Mouse (Mus musculus) G1E (cell line): ENCODE results near the gene Klhdc8a. TPM values are rescaled to one million over a fixed set of nuclear protein-coding genes. Genes with fewer than 3 reads are reported as not detected.

Source experiments
- ATAC-seq: 2 replicates; pipeline ENCODE4 v1.8.0; 2016; ENCODE audit warnings: mild to moderate bottlenecking; ENCODE audit not compliant: insufficient number of reproducible peaks, poor library complexity, low FRiP score, severe bottlenecking; ENCODE audit errors: extremely low read depth
- DNase-seq: peaks from one replicate; pipeline ENCODE4 v3.0.0; 2012; ENCODE audit warnings: low spot score
- H3K27me3 ChIP-seq: 2 replicates; pipeline ENCODE4 v1.6.1; 2012; ENCODE audit warnings: mild to moderate bottlenecking, low read length, inconsistent platforms; ENCODE audit not compliant: insufficient read depth
- H3K36me3 ChIP-seq: replicated peaks from 2 replicates; pipeline ENCODE3; 2012; ENCODE audit warnings: mild to moderate bottlenecking, inconsistent platforms
- H3K4me1 ChIP-seq: 2 replicates; pipeline ENCODE4 v1.6.1; 2012; ENCODE audit warnings: low read depth, low read length, inconsistent platforms, mixed read lengths; ENCODE audit not compliant: insufficient read depth
- H3K4me3 ChIP-seq: 2 replicates; pipeline ENCODE4 v1.5.1; 2012; ENCODE audit warnings: low read depth, mild to moderate bottlenecking, inconsistent platforms, low read length, moderate library complexity, mixed read lengths
- H3K9me3 ChIP-seq: replicated peaks from 2 replicates; pipeline ENCODE4 v1.6.1; 2012; ENCODE audit warnings: inconsistent platforms
- CTCF ChIP-seq: IDR thresholded peaks from 2 replicates; pipeline ENCODE4 v1.5.1; 2012; ENCODE audit warnings: low read depth, low read length, inconsistent platforms, mixed read lengths
- GATA1 ChIP-seq: IDR thresholded peaks from 2 replicates; pipeline ENCODE4 v1.6.1; 2012; ENCODE audit warnings: borderline replicate concordance, low read length, inconsistent platforms, mixed read lengths
- GATA2 ChIP-seq: IDR thresholded peaks from 2 replicates; pipeline ENCODE4 v1.6.1; 2012; ENCODE audit warnings: low read depth, low read length, inconsistent platforms, borderline replicate concordance
- POLR2AphosphoS5 ChIP-seq: IDR thresholded peaks from 2 replicates; pipeline ENCODE4 v1.6.1; 2012; ENCODE audit warnings: low read depth, low read length, inconsistent platforms; ENCODE audit not compliant: insufficient replicate concordance
- TAL1 ChIP-seq: conservative IDR thresholded peaks from 2 replicates; pipeline ENCODE4 v1.6.1; 2012; ENCODE audit warnings: low read depth, low read length, inconsistent platforms, mixed read lengths
- polyA plus RNA-seq: library from polyadenylated mRNA; stranded (reverse); fragments of >175 nt; gene quantifications from 2 replicates; pipeline ENCODE4 v1.2.3, GENCODE M21; 2012
- total RNA-seq, 2 experiments: library from RNA; stranded (forward) in 1 of 2; stranded (reverse) in 1 of 2; fragments of 200-1000 nt in 1 of 2; fragments of >200 nt in 1 of 2; fragmentation: Nextera tagmentation in 1 of 2; gene quantifications; 2 replicates each; pipeline ENCODE4 v1.2.3; 2014 to 2017

Gene Klhdc8a
- total and polyA plus RNA-seq, 3 experiments = 0.11 TPM; not detected in 2

DNA sequence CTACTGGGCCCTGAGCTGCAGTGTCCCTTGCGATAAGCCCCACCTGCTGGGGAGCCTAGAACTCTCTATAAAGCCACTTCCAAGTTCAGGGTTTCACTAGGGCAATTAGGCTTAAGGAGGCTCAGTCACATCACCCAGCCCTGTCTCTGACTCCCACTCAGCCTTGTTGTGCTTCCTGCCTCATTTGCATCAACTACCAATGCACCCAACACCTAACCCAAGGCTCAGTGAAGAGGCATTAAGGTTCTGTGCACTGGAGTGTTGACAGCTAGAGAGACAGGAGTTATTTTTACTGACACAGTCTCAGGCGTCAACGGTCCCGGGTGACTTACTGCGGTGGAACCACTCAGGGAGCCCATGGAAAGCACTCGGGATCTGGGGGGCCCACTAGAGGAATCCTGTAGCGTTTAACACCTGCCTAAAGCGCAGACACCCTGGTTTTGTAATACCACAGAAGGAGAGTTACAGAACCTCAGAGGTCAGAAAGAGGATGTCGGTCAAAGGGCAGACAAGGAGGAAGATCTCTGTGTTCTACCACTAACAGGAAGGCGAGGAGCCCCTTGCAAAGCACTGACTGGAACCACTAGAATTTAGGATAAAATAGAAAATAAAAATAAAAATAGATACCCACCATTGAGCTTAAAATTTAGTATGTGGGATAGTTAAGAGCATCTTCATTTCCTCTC is 12.9 kb downstream of the Klhdc8a start:
- no peak for ATAC-seq
- peaks cover 20% of the 10 kb centered on the region for H3K4me1 ChIP-seq
- H3K4me3 ChIP-seq = no peak overlapping the region
- TF ChIP-seq GATA2 (no peak), CTCF (no peak), TAL1 (no peak), POLR2AphosphoS5 (no peak), GATA1 (no peak)
- no peak for DNase-seq
- no peaks in the 10 kb centered on the region for H3K36me3 ChIP-seq
- no peaks in the 10 kb centered on the region for H3K9me3 ChIP-seq
- H3K27me3 ChIP-seq = peaks cover 72% of the 10 kb centered on the region

DNA sequence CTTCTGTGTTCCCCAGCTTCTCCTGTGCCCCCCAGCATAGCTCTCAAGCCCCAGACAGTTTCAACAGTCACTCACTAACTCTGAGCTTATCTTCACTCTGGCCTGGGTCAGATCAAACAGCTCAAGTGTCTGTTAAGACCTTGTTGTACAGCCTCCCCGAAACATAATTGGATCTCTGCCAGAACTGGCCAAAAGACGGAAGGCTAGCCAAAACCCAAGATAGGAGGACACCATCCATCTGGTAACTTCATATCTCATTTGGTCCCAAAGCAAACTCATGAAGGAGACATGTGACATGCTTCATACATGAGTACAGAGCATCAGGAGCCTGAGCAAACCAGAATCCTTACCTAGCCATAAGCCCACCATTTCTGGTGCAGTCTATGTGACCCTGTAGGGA is 13.6 kb downstream of the Klhdc8a start:
- Histone ChIP-seq H3K9me3 (no peaks in the 10 kb centered on the region), H3K4me3 (no peak overlapping the region), H3K27me3 (peaks cover 72% of the 10 kb centered on the region), H3K36me3 (no peaks in the 10 kb centered on the region), H3K4me1 (peaks cover 20% of the 10 kb centered on the region)
- TF ChIP-seq TAL1 (no peak), CTCF (no peak), GATA1 (no peak), GATA2 (no peak), POLR2AphosphoS5 (no peak)
- no peak for DNase-seq
- no peak for ATAC-seq

DNA sequence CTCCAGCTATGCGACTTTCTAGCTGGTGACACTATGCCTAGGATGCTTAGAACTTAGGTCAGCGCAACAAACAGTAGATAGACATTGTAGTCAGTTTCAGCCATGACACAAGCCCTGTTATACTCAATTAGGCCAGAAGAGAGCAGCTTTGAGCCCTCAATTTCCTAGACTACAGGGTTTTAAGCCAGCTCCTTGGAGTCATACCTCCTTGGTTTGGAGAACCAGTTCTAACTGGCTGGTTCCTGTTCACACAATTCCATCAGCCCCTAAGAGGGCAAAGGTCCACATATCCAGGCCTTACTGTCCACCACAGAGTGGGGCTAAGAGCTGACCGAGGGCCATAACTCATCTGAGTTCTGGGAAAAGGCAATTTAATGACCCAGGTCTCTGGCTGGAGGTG is 14.3 kb downstream of the Klhdc8a start:
- peaks cover 20% of the 10 kb centered on the region for H3K4me1 ChIP-seq
- no peaks in the 10 kb centered on the region for H3K36me3 ChIP-seq
- H3K27me3 ChIP-seq = peaks cover 65% of the 10 kb centered on the region
- ATAC-seq (peak; percentile 40; the same call in 1 of the 2 replicates), DNase-seq (peak; percentile 72)
- no peak for TF ChIP-seq GATA2
- TF ChIP-seq CTCF = peak; percentile 64
- no peaks in the 10 kb centered on the region for H3K9me3 ChIP-seq
- H3K4me3 ChIP-seq = no peak overlapping the region

DNA sequence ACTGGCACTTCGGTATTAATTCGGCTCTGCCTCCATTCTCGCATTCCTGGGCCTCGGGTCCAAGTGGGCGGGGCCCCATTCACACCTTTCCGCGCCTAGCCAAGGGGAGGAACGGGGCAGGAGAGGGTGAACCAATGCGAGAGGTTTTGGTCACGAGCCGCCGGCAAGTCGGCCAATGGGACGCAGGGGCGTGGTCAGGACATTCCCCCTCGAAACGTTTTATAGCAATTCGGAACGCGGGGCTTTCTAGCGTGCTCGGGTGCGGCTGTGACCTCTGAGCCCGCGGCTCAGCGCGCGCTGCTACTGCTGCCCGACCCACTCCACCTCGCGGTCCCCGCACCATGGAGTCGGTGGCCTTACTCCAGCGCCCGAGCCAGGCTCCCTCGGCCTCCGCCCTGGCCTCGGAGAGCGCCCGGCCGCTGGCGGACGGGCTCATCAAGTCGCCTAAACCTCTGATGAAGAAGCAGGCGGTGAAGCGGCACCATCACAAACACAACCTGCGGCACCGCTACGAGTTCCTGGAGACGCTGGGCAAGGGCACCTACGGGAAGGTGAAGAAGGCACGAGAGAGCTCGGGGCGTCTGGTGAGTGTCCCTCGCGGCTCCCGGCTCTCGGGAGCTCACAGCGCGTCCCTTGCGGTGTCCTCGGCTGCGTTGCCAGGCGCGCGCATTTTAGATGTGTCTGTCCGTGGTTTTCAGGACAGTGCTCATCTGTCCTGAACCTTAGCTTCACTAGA is 17.6 kb downstream of the Klhdc8a start, which contains the start of gene Nuak2:
Nuak2 (plus strand) TSS at position 238 of the 736 bp plus-strand sequence.
- Histone ChIP-seq H3K4me3 (no peak within 1 kb of the TSS), H3K27me3 (peaks cover 60% of the 10 kb centered on the region), H3K9me3 (no peaks in the 10 kb centered on the region), H3K36me3 (no peaks in the 10 kb centered on the region), H3K4me1 (peaks cover 29% of the 10 kb centered on the region)
- no peak for TF ChIP-seq TAL1
- no peak for TF ChIP-seq POLR2AphosphoS5
- TF ChIP-seq CTCF = no peak
- no peak for TF ChIP-seq GATA2
- TF ChIP-seq GATA1 = no peak
- ATAC-seq = no peak
- DNase-seq = no peak

DNA sequence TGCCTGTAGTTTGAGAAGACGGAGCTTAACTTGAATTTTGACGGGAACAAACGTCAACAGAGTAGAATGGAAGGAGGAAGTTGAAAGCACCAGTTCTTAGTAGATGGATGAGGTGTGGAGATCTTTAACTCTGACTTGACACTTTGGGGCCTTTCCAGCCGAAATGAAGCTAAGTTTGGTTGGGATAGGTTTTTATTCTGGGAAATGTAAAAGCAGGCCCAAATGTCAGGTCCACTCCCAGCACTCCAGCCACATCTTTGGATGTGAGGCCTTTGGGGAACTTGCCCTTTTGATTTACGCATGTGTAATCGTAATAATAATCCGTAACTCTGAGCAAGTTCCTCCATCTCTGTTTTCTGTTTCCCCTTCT is 18.2 kb downstream of the Klhdc8a start:
- TF ChIP-seq POLR2AphosphoS5 = no peak
- peaks cover 25% of the 10 kb centered on the region for H3K4me1 ChIP-seq
- H3K27me3 ChIP-seq = peaks cover 56% of the 10 kb centered on the region
- H3K9me3 ChIP-seq = no peaks in the 10 kb centered on the region
- DNase-seq (no peak), ATAC-seq (no peak)
- no peak overlapping the region for H3K4me3 ChIP-seq
- H3K36me3 ChIP-seq = no peaks in the 10 kb centered on the region

DNA sequence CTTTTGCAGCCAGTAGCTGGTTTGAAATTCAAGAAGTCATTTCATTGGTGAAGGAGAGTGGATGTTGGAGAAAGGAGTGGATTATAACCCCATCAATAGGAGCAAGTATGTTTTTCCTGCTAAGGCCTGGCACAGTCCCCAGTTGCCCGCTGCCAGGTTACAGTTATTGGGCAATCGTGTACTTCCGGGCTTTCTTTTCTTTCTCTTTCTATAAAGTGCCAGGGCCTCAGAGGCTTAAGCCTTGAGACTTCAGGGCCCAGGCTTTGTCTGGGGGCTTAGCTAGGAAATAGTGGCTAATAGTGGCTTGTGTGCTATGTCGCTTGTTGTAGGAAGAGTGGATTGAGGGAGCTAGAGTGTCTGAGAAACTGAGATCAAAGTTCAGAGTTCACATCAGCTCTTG is 19.0 kb downstream of the Klhdc8a start:
- Histone ChIP-seq H3K36me3 (no peaks in the 10 kb centered on the region), H3K9me3 (no peaks in the 10 kb centered on the region), H3K27me3 (peaks cover 49% of the 10 kb centered on the region), H3K4me3 (no peak overlapping the region), H3K4me1 (peaks cover 21% of the 10 kb centered on the region)
- ATAC-seq (no peak), DNase-seq (no peak)
- TF ChIP-seq CTCF (no peak), POLR2AphosphoS5 (no peak), TAL1 (no peak), GATA2 (no peak), GATA1 (no peak)
